Mouse (Mus musculus) neutrophil, adult 59 days (primary cell): Measurements from ENCODE around the gene Dlgap1. TPM values are rescaled to one million over a fixed set of nuclear protein-coding genes. Genes with fewer than 3 reads are reported as not detected.

Experiments used
- total RNA-seq, 2 experiments: library from RNA; stranded (reverse); gene quantifications; 1 replicate in 1 of 2; 2 replicates in 1 of 2; pipeline ENCODE4 v1.2.4; 2023

The Dlgap1 gene
- total RNA-seq = under 1 TPM in 1 of 2 experiments, not detected in 1; 0.49 TPM

DNA sequence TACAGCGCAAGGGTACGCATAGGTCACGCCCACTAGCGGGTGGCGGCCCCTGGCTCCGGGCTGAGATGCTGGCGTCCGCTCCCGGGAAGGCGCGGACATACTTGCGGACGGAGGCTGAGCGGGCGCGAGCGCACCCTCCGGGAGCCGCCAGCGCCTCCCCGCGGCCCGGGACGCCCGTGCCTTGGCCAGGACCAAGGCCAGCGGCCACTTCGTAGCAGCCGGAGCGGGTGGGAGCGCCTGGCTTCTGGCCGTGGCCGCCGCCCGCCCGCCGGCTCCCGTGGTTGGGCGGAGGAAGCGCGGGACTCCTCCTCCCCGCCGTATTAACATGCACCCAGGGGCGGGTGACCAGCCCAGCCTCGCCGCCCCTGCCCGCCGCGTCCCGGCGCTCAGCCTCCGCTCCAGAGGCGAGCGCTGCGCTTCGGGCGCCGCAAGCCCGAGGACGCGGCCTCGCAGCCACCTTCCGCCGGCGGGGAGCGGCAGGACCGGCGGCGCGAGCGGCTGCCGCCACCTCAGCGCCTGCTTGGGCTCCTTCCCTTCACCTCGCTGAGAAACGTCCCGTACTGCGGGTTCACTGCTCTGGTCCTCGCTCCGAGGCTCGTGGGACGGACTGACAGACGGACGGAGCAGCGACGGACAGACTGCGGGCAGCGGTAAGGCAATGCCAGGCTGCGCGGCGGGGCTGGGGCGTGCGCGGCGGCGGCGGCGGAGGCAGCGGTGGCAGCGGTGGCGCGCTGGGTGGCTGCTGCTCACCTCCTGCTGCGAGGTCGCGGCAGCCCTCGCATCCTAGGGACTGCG is at the start of gene Dlgap1:
Gene Dlgap1, plus strand, starts transcription at position 53 of the 795 bp plus-strand sequence.

DNA sequence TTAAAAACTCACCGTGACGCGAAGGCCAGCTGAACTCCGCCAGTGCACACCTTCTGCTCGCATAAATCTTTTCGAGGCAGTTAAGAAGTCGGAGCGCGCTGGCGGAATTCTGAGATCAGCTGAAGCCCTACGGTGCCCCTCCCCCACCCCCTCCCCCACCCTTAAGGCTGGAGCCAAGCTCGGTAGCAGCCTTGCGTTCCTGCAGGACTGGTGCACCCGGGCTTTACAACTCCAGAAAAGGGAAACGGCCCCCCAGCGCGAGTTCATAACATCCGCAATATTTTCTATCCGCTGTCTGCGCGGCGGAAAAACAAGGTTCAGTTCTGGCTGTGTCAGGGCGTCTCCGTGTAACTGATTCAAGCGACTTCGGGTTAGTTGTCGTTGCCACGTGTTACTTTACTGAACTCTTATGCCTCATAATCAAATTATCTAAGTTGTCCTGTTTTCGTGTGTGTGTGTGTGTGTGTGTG is 884.6 kb downstream of the Dlgap1 start, which contains the start of gene Tgif1:
Gene Tgif1, minus strand, starts transcription at position 111 of the 470 bp plus-strand sequence.

